Mouse (Mus musculus): ENCODE data around the gene Emilin3.

- no peak for TF ChIP-seq MAFK (IDR thresholded peaks at IDR 0.05; ENCODE audit: insufficient read depth, low read depth, low read length)
- no peak for TF ChIP-seq ZNF384 (IDR thresholded peaks at IDR 0.05; ENCODE audit: low read depth, low read length)
- no peak for TF ChIP-seq ZC3H11A (IDR thresholded peaks at IDR 0.05; ENCODE audit: borderline replicate concordance, low read depth, low read length)
Observed at GRCm38 (mm10) chr2:160953131-160953873, 41.2 kb upstream of the Emilin3 start.
